Mouse (Mus musculus): ENCODE data around the gene Ube2e2. TPM values are rescaled to one million over a fixed set of nuclear protein-coding genes. Genes with fewer than 3 reads are reported as not detected.

Gene Ube2e2
- 33.3 and 38.7 TPM in 2 replicates for polyA plus RNA-seq (2015; fragmentation: Nextera tagmentation; extraction: Ambion mirVana)

DNA sequence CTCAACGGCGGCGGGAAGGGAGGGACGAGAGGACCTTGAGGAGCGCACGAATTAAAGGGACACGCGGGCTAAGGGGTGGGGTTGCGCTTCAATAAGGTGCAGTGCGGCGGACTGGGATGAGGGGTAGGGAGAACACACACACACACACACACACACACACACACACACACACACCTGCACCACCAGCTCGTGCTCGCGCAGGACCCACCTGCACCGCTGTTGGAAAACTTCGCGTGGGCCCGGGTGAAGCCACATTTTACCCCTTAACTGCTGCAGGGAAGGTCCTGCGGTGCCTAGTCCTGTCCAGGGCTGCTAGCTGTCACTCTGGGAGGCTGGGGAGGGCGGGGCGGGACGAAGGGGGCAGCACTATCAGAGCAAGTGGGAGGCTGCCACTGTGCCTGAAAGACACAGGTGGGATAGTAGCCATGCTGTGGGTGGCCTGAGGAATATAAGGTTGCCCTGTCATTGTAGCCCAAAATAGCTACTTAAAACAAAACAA lies at the start of gene Ube2e2:
Gene Ube2e2 (minus strand): TSS at position 321 of the 499 bp plus-strand sequence.
- Histone ChIP-seq H3K27ac (ENCODE audit: low read length) (peak within 1 kb of the TSS; percentile 68), H3K9ac (ENCODE audit: low read depth, low read length) (peak within 1 kb of the TSS; percentile 83), H3K9me3 (ENCODE audit: control insufficient read depth, low read length) (no peaks in the 10 kb centered on the region), H3K36me3 (ENCODE audit: control insufficient read depth, insufficient read depth, low read length) (no peaks in the 10 kb centered on the region), H3K4me3 (ENCODE audit: low read length) (peak within 1 kb of the TSS; percentile 64), H3K4me1 (ENCODE audit: control insufficient read depth, insufficient read depth, low read length) (no peaks in the 10 kb centered on the region), H3K4me2 (ENCODE audit: low read depth, low read length) (peak within 1 kb of the TSS; percentile 78), H3K27me3 (replicated peaks; ENCODE audit: control insufficient read depth, insufficient read depth, low read length) (no peaks in the 10 kb centered on the region)
- ATAC-seq = peak; percentile 80
- 2% methylated on average over 22 of the region's 22 CpGs for WGBS

DNA sequence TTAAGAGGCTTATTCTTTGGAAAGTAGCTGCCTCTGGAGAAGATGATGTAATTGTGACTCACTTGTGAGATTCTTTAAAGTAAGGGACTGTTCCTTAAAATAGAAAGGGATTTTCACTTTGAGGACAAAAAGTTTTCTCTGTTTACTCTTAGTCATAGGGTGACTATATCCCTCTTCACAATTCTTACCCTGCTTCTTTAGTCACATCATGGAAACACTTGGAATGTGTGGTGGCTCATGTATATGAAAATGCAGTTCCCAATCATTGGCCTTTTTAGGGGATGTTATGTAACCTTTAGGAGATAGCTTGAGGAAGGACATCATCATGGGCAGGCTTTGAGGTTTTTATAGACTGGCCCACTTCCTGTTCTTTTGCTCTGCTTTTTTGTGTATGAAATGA lies 46.0 kb upstream of the Ube2e2 start:
- H3K27ac ChIP-seq (ENCODE audit: low read length) = no peak overlapping the region
- no peaks in the 10 kb centered on the region for H3K4me1 ChIP-seq (ENCODE audit: control insufficient read depth, insufficient read depth, low read length)
- H3K4me2 ChIP-seq (ENCODE audit: low read depth, low read length) = no peak overlapping the region
- H3K36me3 ChIP-seq (ENCODE audit: control insufficient read depth, insufficient read depth, low read length) = no peaks in the 10 kb centered on the region
- H3K27me3 ChIP-seq (replicated peaks; ENCODE audit: control insufficient read depth, insufficient read depth, low read length) = no peaks in the 10 kb centered on the region
- ATAC-seq = no peak
- no peak overlapping the region for H3K4me3 ChIP-seq (ENCODE audit: low read length)
- no peak overlapping the region for H3K9ac ChIP-seq (ENCODE audit: low read depth, low read length)
- H3K9me3 ChIP-seq (ENCODE audit: control insufficient read depth, low read length) = no peaks in the 10 kb centered on the region

DNA sequence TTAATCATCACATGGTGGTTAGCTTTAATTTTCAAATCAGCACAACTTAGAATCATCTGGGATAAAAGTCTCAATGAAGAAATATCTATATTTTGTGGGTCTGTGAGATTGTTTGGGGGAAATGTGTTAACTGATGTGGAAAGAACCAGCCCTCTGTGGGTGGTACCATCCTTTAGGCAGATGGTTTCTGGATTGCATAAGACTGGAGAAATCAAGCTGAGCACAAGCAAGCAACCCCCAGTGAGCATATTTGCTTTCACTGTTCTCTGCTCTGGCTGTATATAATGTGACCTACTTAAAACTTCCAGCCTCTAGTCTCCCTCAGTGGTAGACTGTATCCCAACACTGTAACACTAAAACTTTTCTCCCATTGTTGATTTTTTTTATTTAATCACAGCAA lies 9.5 kb upstream of the Ube2e2 start:
- H3K9ac ChIP-seq (ENCODE audit: low read depth, low read length) = no peak overlapping the region
- H3K27ac ChIP-seq (ENCODE audit: low read length) = no peak overlapping the region
- no peak for ATAC-seq
- H3K36me3 ChIP-seq (ENCODE audit: control insufficient read depth, insufficient read depth, low read length) = no peaks in the 10 kb centered on the region
- H3K4me3 ChIP-seq (ENCODE audit: low read length) = no peak overlapping the region
- no peaks in the 10 kb centered on the region for H3K4me1 ChIP-seq (ENCODE audit: control insufficient read depth, insufficient read depth, low read length)
- H3K4me2 ChIP-seq (ENCODE audit: low read depth, low read length) = no peak overlapping the region
- H3K9me3 ChIP-seq (ENCODE audit: control insufficient read depth, low read length) = no peaks in the 10 kb centered on the region
- H3K27me3 ChIP-seq (replicated peaks; ENCODE audit: control insufficient read depth, insufficient read depth, low read length) = no peaks in the 10 kb centered on the region

DNA sequence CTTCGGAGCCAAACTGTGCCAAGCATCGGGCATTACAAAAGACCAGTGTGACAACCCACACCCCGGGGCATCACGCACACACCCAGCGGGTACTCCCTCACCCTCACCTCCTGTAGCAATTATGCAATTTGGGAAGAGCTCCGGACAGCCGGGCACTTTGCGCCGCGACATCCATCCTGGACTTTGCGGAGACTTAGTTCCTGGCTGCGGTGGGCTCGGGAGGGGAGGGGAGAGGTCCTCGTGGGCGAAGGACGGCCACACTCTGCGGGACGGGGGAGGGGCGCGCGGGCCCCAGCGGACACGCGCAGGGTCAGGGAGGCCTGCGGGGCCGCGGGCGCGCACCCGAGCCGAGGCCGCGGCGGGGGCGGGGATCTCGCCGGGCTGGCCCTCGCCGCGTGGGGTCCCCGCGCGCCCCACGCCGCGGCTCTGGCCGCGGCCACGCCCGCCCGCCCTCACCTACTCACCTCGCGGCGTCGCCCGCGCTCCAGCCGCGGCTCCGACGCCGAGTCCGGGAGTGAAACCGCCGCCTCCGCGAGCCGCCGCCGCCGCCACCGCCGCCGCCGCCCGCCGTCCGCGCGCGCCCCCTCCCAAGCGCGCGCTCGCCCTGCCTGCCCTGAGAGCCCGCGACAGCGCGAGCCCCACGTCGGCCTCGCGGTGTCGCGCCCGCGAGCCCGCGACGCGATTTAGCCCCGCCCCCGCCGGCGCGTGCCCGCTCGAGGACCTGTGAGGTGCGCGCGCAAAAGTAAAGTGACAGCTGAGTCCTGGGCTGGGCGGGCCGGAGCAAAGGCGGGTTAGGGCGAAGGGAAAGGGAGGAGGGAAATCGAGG lies 733 bp downstream of the Ube2e2 start:
- Histone ChIP-seq H3K9ac (ENCODE audit: low read depth, low read length) (peak overlapping the region; percentile 83), H3K4me1 (ENCODE audit: control insufficient read depth, insufficient read depth, low read length) (no peaks in the 10 kb centered on the region), H3K27me3 (replicated peaks; ENCODE audit: control insufficient read depth, insufficient read depth, low read length) (no peaks in the 10 kb centered on the region), H3K4me2 (ENCODE audit: low read depth, low read length) (peak overlapping the region; percentile 78), H3K9me3 (ENCODE audit: control insufficient read depth, low read length) (no peaks in the 10 kb centered on the region), H3K4me3 (ENCODE audit: low read length) (peak overlapping the region; percentile 64), H3K36me3 (ENCODE audit: control insufficient read depth, insufficient read depth, low read length) (no peaks in the 10 kb centered on the region), H3K27ac (ENCODE audit: low read length) (peak overlapping the region; percentile 68)
- under 1% methylated on average over 60 of the region's 116 CpGs for WGBS
- ATAC-seq = peak; percentile 96

DNA sequence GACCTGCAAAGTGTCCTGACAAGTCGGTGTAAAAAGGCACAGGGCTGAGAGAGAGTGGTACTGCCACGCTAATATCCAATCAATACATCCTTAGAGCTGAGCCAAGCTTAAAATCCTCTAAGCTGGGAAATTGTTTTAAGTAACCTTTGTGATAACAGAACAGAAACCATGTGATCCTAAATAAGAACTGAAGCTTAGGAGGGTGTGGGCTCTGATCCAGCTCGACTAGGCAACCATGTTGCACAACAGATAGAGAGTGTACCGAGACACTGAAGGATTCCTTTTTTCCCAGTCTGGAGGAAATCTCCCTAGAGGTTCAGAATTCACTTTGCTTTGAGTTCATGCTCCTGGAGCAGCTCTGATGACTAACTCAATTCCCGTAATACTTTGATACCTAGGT lies 4.5 kb downstream of the Ube2e2 start:
- Histone ChIP-seq H3K4me1 (ENCODE audit: control insufficient read depth, insufficient read depth, low read length) (no peaks in the 10 kb centered on the region), H3K27me3 (replicated peaks; ENCODE audit: control insufficient read depth, insufficient read depth, low read length) (no peaks in the 10 kb centered on the region), H3K27ac (ENCODE audit: low read length) (no peak overlapping the region), H3K9ac (ENCODE audit: low read depth, low read length) (no peak overlapping the region), H3K4me3 (ENCODE audit: low read length) (no peak overlapping the region), H3K36me3 (ENCODE audit: control insufficient read depth, insufficient read depth, low read length) (no peaks in the 10 kb centered on the region), H3K4me2 (ENCODE audit: low read depth, low read length) (no peak overlapping the region), H3K9me3 (ENCODE audit: control insufficient read depth, low read length) (no peaks in the 10 kb centered on the region)
- 76% methylated on average over 5 of the region's 5 CpGs for WGBS
- ATAC-seq = no peak

DNA sequence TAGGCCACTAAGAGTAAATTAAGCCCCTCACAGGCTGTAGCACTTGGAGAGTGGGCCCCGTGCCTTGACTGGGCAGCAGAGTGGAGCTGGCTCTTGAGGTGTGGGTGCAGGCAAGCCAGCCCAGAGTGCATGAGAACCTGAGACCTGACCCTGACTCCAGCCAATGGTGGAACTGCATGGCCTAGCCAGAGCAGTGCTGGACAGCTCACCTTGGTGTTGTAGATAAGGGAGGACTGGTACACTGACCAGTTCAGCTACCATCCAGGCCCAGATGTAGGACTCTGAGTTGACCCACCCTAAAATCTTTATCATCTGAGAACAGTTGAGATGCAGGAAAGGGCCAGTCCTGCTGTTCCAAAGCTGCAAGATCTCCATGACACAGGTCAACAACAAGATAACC lies 11.6 kb downstream of the Ube2e2 start:
- 89% methylated on average over 1 of the region's 1 CpGs for WGBS
- Histone ChIP-seq H3K4me1 (ENCODE audit: control insufficient read depth, insufficient read depth, low read length) (no peaks in the 10 kb centered on the region), H3K27me3 (replicated peaks; ENCODE audit: control insufficient read depth, insufficient read depth, low read length) (no peaks in the 10 kb centered on the region), H3K4me2 (ENCODE audit: low read depth, low read length) (no peak overlapping the region), H3K9ac (ENCODE audit: low read depth, low read length) (no peak overlapping the region), H3K36me3 (ENCODE audit: control insufficient read depth, insufficient read depth, low read length) (no peaks in the 10 kb centered on the region), H3K27ac (ENCODE audit: low read length) (no peak overlapping the region), H3K4me3 (ENCODE audit: low read length) (no peak overlapping the region), H3K9me3 (ENCODE audit: control insufficient read depth, low read length) (no peaks in the 10 kb centered on the region)
- ATAC-seq = no peak

DNA sequence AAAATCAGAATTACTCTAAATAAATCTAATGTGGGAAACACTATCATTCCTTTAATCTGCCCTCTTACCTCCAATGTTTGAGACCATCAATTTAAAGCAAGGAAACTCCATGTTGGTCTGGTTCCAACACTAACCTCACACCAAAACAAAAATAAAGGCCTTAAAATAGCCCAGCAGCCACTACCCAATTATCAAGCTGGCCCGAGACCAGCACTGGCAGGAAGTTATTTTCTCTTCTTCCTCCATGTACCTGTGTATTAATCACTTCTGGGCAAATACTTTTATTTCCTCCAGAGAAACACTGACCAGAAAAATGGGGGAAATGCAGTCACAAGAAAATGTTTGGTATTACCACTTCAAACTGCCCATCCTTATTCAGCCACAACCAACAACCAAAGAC lies 23.4 kb downstream of the Ube2e2 start:
- Histone ChIP-seq H3K27me3 (replicated peaks; ENCODE audit: control insufficient read depth, insufficient read depth, low read length) (no peaks in the 10 kb centered on the region), H3K9ac (ENCODE audit: low read depth, low read length) (no peak overlapping the region), H3K27ac (ENCODE audit: low read length) (no peak overlapping the region), H3K4me2 (ENCODE audit: low read depth, low read length) (no peak overlapping the region), H3K36me3 (ENCODE audit: control insufficient read depth, insufficient read depth, low read length) (no peaks in the 10 kb centered on the region), H3K4me3 (ENCODE audit: low read length) (no peak overlapping the region), H3K9me3 (ENCODE audit: control insufficient read depth, low read length) (no peaks in the 10 kb centered on the region), H3K4me1 (ENCODE audit: control insufficient read depth, insufficient read depth, low read length) (no peaks in the 10 kb centered on the region)
- WGBS = 76% methylated on average over 1 of the region's 1 CpGs
- ATAC-seq = no peak

DNA sequence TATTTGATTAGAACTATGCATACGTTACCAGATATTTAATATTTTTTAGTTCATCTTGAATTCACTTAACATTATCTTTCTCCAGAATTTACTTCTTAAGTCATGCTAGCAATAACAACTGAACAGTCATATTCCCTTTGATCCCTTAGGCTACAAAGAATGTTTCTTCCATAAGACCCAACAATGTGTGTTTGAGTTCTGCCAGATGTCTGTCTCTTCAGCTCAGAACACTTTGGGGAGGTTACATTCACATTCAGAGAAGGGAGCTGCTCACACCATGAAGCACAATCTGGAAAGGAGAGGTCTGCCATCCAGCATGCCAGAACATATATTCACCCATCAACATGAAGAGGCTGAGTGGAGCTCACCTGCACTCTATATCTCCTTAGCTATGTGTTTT lies 65.4 kb downstream of the Ube2e2 start:
- Histone ChIP-seq H3K4me1 (ENCODE audit: control insufficient read depth, insufficient read depth, low read length) (no peaks in the 10 kb centered on the region), H3K27me3 (replicated peaks; ENCODE audit: control insufficient read depth, insufficient read depth, low read length) (no peaks in the 10 kb centered on the region), H3K4me3 (ENCODE audit: low read length) (no peak overlapping the region), H3K27ac (ENCODE audit: low read length) (no peak overlapping the region), H3K9ac (ENCODE audit: low read depth, low read length) (no peak overlapping the region), H3K4me2 (ENCODE audit: low read depth, low read length) (no peak overlapping the region), H3K36me3 (ENCODE audit: control insufficient read depth, insufficient read depth, low read length) (no peaks in the 10 kb centered on the region), H3K9me3 (ENCODE audit: control insufficient read depth, low read length) (no peaks in the 10 kb centered on the region)
- 94% methylated on average over 1 of the region's 1 CpGs for WGBS
- ATAC-seq = no peak

DNA sequence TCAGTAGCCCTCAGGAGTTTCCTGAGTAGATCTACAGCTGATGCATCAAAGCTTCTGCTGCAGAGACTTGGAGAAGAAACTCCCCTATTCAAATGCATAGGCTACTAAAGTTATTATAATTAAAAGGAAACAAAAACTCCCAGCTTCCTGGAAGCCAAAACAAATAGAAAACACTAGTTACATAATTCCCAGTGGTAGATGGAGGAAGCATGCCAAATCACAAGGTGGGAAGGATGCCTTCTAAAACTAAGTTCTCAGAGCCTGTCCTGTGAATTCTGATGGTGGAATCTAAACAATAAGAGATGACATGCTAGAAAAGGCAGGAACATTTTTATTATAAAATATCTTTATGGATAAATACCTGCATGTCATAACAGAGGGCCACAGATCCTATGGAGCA lies 67.3 kb downstream of the Ube2e2 start:
- H3K9ac ChIP-seq (ENCODE audit: low read depth, low read length) = no peak overlapping the region
- H3K36me3 ChIP-seq (ENCODE audit: control insufficient read depth, insufficient read depth, low read length) = no peaks in the 10 kb centered on the region
- H3K27me3 ChIP-seq (replicated peaks; ENCODE audit: control insufficient read depth, insufficient read depth, low read length) = no peaks in the 10 kb centered on the region
- no peak for ATAC-seq
- H3K27ac ChIP-seq (ENCODE audit: low read length) = no peak overlapping the region
- H3K4me2 ChIP-seq (ENCODE audit: low read depth, low read length) = no peak overlapping the region
- H3K9me3 ChIP-seq (ENCODE audit: control insufficient read depth, low read length) = no peaks in the 10 kb centered on the region
- H3K4me3 ChIP-seq (ENCODE audit: low read length) = no peak overlapping the region
- H3K4me1 ChIP-seq (ENCODE audit: control insufficient read depth, insufficient read depth, low read length) = no peaks in the 10 kb centered on the region

DNA sequence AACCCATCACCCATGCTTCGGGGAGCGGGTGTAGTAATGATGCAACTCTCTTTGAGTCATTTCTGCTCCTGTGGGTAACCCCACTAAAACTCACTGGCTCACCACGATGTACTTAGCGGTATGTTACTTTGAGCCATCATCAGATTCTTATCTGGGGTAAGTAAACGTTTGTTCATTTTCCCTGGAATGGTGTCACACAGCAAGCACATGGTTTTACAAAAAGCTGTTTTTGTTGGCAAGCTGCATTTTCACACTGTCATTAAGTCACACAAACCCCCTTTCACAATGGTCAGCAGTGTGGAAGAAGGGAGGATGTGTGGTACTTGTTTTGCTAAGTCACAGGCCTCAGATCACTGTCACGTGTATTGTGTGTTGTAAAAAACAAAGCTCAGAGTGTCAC lies 73.4 kb downstream of the Ube2e2 start:
- H3K4me3 ChIP-seq (ENCODE audit: low read length) = no peak overlapping the region
- H3K4me1 ChIP-seq (ENCODE audit: control insufficient read depth, insufficient read depth, low read length) = no peaks in the 10 kb centered on the region
- H3K27me3 ChIP-seq (replicated peaks; ENCODE audit: control insufficient read depth, insufficient read depth, low read length) = no peaks in the 10 kb centered on the region
- no peak for ATAC-seq
- H3K36me3 ChIP-seq (ENCODE audit: control insufficient read depth, insufficient read depth, low read length) = no peaks in the 10 kb centered on the region
- H3K4me2 ChIP-seq (ENCODE audit: low read depth, low read length) = no peak overlapping the region
- H3K9me3 ChIP-seq (ENCODE audit: control insufficient read depth, low read length) = no peaks in the 10 kb centered on the region
- H3K27ac ChIP-seq (ENCODE audit: low read length) = no peak overlapping the region
- no peak overlapping the region for H3K9ac ChIP-seq (ENCODE audit: low read depth, low read length)
- 63% methylated on average over 6 of the region's 6 CpGs for WGBS

All from intestine, embryonic 16.5 days (tissue).